Mouse (Mus musculus) C2C12 (cell line): ENCODE data around the gene Ift122.

Source experiments
- CEBPB ChIP-seq: IDR thresholded peaks from one replicate; pipeline ENCODE4 v1.6.1; 2011; ENCODE audit warnings: low read depth, mild to moderate bottlenecking, control low read depth, moderate library complexity
- CTCF ChIP-seq: IDR thresholded peaks from one replicate; pipeline ENCODE4 v1.5.1; 2011; ENCODE audit not compliant: control insufficient read depth, insufficient read depth, insufficient read length
- FOSL1 ChIP-seq: IDR thresholded peaks from one replicate; pipeline ENCODE4 v1.8.0; 2011; ENCODE audit warnings: mild to moderate bottlenecking, low read length; ENCODE audit not compliant: poor library complexity, insufficient read depth, severe bottlenecking
- MAX ChIP-seq: IDR thresholded peaks from one replicate; pipeline ENCODE4 v1.6.1; 2011; ENCODE audit warnings: mild to moderate bottlenecking, control low read depth
- MYOD1 ChIP-seq: IDR thresholded peaks from one replicate; pipeline ENCODE4 v1.6.1; 2011; ENCODE audit warnings: low read depth; ENCODE audit not compliant: control insufficient read depth, insufficient read length
- MYOG ChIP-seq: IDR thresholded peaks from one replicate; pipeline ENCODE4 v1.6.1; 2011; ENCODE audit not compliant: control insufficient read depth, insufficient read length; ENCODE audit errors: extremely low read depth
- USF1 ChIP-seq: IDR thresholded peaks from one replicate; pipeline ENCODE4 v1.6.1; 2011; ENCODE audit warnings: low read depth, mild to moderate bottlenecking, control low read depth, moderate library complexity

- TF ChIP-seq CTCF (no peak), MAX (no peak), USF1 (no peak), CEBPB (no peak), MYOD1 (no peak), MYOG (no peak), FOSL1 (no peak)
Observed at GRCm38 (mm10) chr6:115897926-115898520, 44.8 kb downstream of the Ift122 start.
